Mouse (Mus musculus) MEL-GATA-1-ER (cell line): ENCODE data around the gene Slc9a1.

ENCODE experiments used
- DNase-seq: peaks from one replicate; pipeline ENCODE4 v3.0.0-alpha.2; 2012; ENCODE audit warnings: low read depth; ENCODE audit errors: extremely low read depth

Slc9a1 gene

DNA sequence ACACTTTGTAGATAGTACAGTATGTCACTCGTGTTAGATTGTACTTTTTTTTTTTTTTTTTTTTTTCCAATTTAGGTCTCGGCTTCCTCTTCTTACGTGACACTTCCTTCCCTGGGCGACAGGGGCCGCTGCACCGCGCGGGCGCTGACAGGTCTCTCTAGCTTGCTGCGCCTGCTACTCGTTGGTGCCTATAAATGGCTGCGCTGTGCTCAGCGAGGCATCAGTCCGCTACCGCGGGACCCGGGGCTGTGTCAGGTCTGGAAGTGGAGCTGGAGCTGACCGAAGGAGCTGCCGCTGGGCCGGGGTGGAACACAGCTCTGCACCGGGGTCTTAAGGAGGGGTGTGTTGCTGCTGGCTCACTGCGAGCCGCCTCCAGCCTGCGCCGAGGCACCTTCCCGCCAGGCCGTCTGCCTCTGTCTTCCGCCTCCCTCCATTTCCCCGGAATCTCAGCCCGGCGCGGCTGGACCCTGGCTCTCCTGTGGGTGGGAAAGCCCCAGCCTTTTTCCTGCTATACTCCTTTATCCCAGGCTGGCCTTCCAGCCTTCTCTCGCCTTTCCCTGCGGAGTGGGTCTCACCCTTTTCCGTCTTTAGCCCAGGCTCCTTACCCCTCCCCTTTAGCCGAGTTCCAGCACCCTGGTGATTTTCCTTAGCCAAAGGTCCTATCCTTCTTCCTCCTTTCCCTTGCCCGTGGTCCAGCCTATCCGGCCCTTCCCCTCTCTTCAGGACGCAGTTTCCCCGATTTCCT, at the start of gene Slc9a1:
Slc9a1 (plus strand) TSS at position 154 of the 745 bp plus-strand sequence.
- peak; percentile 81 for DNase-seq

GRCm38 (mm10) chr4:133328129-133328528, 41.4 kb upstream of the Slc9a1 start:
- no peak for DNase-seq

DNA sequence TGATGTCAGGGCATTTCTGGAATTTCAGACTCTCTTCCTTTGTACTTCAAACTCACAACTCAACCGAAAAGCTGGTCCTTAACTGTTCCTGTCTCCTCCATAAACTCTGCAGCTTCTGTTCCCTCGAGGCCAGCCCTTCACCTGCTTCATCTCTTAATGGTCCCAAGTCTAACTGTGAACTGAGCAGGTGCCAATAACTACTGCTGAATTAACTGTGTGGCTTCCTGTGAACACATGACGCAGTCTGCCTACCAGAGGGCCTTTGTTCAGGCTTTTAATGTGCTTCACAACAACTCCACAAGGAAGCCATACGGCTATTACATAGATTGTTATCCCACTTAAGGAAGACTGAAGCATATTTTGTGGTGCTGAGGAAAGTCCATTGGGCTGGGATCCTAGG, 39.2 kb upstream of the Slc9a1 start:
- no peak for DNase-seq

DNA sequence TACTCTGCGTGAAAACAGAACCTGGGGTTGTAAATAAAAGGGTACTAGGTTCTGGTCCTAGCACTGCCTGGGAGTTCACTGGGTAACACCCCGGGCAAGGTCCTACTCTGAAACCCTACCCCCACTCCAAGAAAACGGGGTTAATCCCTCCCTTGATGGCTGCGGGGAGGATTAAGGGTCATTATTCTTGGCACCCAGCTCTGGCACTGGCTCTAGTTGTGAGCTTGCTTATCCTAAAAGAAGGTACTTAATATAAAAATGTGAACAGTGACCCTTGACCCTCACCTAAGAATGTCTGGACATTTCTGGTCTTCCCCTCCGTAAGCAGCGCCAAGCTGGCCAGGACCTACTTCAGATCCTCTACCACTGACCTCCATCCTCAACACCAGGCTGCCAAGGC, 36.2 kb upstream of the Slc9a1 start:
- DNase-seq = no peak

GRCm38 (mm10) chr4:133337833-133338520, 31.5 kb upstream of the Slc9a1 start:
- no peak for DNase-seq

GRCm38 (mm10) chr4:133338521-133339095, 30.9 kb upstream of the Slc9a1 start:
- DNase-seq = no peak

DNA sequence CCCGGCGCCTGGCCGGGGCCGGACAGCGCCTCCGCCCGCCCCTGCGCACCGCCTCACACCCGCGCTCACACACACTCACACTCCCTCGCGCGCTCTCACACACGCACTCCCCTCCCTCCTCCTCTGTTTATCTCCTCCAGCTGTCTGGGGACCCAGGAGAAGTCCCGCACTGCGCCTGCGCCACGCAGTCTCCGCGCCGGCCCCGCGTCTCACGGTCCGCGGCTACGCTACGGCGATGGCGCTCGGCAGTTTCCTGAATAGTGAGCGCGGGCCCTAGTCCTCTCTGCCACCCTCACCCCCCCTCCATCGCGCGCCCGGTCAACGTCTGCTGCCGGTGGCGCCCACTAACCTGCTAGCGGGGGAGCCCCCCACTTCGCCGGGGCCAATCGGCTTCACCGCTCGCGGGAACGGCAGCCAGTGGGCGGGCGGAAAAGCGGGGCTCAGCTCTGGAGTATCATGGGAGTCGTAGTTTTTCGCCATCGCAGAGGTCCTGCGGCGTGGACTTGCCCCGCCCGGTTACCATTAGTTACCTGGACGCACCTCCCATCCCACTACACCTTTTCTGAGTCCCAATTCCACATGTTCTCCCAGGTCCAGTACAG, 30.3 kb upstream of the Slc9a1 start:
- peak; percentile 78 for DNase-seq

- DNase-seq = no peak
Measured at GRCm38 (mm10) chr4:133340217-133340616, 29.3 kb upstream of the Slc9a1 start.

DNA sequence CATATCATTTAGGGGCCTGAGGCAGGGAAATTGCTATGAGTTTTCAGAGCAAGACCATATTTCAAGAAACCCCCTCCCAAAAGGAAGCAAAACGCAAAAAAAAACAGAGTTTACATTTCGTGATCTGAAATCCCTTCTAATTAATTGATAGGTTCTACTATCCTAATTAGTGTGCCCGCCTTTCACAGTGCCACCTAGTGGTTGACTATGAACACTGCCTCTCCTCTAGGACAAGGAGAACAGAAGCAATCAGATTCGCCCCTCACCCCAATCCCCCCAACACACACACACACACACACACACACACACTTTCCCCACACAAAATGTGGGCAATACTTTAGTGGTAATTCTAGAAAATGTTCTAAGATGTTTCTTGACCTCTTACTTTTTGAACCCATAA, 25.4 kb upstream of the Slc9a1 start:
- DNase-seq = no peak

- no peak for DNase-seq
Measured at GRCm38 (mm10) chr4:133345702-133346101, 23.8 kb upstream of the Slc9a1 start.

GRCm38 (mm10) chr4:133346577-133346976, 22.9 kb upstream of the Slc9a1 start:
- DNase-seq = no peak

DNA sequence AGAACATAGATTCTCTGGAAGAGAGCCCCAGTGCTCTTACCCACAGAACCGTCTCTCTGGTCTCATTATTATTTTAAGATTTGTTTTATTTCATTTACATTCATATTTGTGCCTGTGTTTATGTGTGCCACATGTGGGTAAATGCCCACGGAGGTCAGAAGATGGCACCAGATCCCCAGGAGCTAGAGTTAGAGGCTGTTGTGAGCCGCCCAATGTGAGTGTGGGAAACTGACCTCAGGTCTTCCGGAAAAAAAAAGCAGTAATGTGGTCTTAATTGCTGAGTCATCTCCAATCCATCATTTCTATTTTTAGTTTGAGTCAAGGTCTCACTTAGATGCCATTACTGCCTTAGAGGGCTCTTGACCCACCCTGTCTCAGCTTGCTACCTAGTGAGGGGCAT, 21.9 kb upstream of the Slc9a1 start:
- no peak for DNase-seq

DNA sequence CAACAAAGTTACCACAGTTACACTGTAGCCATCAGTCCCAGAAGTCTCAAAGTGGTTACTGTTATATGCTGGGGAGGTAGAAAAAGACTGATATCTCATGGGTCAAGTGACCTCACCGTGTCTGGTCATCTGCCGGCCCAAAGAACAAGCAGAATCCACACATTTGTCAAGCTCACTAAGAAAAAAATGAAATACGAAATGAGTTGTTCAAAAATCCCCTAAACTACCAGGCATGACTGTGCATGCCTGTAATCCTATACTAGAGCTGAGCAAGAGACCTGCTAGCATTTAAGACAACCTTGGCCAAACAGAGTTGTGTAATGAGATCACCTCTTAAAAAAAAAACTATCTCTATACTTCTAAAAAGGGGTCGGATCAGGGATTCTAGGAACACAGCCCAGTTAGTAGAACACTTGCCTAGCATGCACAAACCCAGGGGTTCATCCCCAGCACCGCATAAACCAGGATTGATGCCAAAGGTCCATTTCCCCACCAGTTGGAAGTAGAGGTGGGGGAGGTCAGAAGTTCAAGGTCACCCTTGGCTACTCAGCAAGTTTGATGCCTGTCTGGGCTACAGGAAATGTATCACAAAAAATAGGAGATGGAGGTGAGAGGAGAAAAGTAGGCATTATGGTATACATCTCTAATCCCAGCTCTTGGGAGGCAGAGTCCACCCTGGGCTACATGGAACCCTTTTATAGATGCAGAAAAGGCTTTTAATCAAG, 21.3 kb upstream of the Slc9a1 start:
- DNase-seq = no peak

GRCm38 (mm10) chr4:133352797-133353196, 16.7 kb upstream of the Slc9a1 start:
- DNase-seq = no peak

- DNase-seq = no peak
Measured at GRCm38 (mm10) chr4:133353367-133354365, 15.8 kb upstream of the Slc9a1 start, which contains the start of gene Wdtc1. Wdtc1 (minus strand) TSS chr4:133353481.

DNA sequence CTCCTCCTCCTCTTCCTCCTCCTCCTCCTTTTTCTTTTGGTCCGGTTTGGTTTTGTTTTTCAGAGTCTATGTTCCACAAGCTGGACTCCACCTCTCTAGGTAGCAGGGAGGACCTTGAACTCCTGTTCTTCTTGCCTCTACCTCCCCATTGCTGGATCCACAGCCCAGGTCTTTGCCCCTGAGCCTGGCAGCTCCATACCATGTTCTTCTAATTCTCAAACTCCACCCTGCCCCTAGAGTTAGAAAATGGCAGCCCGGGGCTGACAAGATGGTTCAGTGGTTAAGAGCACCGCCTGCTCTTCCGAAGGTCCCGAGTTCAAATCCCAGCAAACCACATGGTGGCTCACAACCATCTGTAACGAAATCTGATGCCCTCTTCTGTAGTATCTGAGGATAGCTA, 14.9 kb upstream of the Slc9a1 start:
- DNase-seq = no peak

DNA sequence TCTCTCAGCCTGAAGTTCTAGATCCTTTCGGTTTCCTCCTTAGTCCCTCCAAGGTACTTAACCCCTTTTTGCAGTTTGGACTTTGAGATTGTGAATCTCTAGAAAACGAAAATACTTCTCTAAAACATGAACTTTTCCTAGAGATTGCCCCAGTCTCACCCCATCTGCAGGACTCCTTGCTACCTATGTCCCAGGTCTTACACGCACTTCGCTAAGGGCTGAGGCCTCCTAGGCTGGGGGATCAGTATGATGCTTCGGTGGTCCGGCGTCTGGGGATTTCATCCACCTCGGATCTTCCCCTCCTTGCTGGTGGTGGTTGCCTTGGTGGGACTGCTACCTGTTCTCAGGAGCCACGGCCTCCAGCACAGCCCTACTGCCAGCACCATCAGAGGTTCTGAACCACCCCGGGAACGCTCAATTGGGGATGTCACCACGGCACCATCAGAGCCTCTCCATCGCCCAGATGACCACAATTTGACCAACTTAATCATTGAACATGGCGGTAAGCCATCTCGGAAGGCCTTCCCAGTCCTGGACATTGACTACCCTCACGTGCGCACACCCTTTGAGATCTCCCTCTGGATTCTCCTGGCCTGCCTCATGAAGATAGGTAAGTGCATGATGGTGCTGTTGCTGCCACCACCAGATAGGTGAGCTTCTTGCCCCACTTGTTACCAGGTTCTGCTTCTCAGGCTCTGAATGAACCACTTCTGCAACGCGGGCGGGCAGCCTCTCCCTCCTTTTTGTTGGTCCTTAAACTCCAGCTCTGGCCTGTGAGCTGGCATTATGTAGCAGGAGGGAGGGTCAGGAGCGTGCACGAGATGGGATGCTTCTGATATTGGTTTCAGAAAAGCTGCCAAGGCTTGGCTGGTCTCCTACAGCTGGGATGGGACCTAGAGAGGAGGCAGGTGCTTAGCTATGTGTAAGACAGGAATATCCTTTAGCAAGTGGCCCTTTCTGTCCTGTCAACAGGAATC, 1.1 kb downstream of the Slc9a1 start:
- no peak for DNase-seq

GRCm38 (mm10) chr4:133371621-133372277, 2.2 kb downstream of the Slc9a1 start:
- no peak for DNase-seq

DNA sequence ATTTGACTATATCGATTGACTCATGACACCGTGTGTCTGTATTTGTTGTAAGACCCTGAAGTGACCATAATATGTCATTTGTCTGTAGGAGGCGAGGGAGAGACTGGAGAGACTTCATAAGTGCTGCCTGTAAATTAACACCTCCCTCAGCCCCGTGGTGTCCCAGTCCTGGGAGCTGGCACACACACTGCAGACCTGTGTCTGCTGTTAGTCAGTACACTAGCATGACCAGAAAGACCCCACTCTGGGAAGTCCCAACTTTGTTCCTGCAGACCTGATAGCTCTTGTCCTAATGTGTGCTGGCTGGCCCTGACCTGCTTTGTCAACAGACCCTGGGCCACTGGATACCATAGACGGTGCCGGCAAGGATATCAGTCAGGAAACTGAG, 2.8 kb downstream of the Slc9a1 start:
- DNase-seq = no peak
